Mouse (Mus musculus) cerebellum, adult (tissue): ENCODE measurements around the gene Kptn.

Experiments
- ATAC-seq: cut with Nextera tagmentation; 2 replicates; pipeline ENCODE4 v1.9.2; 2017; ENCODE audit warnings: mild to moderate bottlenecking, moderate library complexity, mixed read lengths; ENCODE audit not compliant: insufficient number of reproducible peaks, low FRiP score, low TSS enrichment

The Kptn gene

GRCm38 (mm10) chr7:16116418-16116817, 3.3 kb upstream of the Kptn start:
- ATAC-seq = no peak

- ATAC-seq = no peak
Measured at GRCm38 (mm10) chr7:16117100-16117499, 2.6 kb upstream of the Kptn start.

DNA sequence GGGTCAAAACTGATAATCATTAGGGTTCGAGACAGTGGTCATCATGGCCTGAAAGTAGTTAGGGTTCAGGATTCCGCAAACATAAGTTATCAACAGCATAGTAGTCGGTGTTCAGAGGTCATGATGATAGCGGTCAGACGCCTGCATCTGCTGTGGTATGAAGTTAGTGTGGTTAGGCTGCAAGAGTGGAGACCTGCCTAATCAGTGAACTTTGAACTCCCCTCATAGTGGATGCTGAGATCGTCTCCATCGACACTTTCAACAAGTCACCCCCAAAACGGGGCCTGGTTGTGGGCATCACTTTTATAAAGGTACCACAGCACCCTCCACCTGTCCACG, 536 bp downstream of the Kptn start:
- ATAC-seq = peak; percentile 15; the same call in 1 of the 2 replicates

DNA sequence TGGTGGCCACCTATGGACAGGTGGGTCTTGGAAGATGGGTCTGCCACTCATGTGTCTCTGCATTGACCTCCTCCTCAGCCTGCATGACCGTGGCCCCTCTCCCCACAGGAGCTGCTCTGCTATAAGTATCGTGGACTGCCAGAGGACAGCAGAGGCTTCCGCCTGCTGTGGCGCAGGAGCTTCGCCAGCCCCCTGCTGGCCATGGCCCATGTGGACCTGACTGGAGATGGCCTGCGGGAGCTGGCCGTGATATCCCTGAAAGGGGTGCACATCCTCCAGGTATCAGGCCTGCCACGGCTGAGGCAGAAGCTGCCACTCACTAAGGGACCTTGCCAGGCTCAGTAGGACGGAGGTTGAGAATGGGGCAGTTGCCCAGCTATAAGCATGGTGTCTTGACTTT, 6.1 kb downstream of the Kptn start:
- no peak for ATAC-seq

DNA sequence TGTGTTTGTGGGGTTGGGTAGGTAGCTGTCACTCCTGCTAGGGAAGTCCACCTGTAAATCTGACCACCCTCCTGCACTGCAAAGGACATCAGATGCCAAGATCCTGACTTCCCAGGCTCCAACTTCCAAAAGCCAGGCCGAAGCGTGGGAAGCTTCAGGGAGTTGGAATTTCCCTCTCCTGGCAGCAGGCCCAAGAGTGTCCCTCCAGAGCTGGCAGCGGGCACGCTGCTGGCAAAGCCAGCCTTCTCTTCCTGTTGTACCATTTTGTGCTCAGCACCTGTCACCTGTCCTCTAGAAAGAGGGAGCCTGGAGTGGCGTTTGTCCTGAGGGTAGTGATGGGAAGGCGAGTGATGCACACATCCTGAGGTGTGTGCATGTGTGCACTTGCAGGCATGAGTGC, 8.6 kb downstream of the Kptn start:
- peak; percentile 41; the same call in 1 of the 2 replicates for ATAC-seq

DNA sequence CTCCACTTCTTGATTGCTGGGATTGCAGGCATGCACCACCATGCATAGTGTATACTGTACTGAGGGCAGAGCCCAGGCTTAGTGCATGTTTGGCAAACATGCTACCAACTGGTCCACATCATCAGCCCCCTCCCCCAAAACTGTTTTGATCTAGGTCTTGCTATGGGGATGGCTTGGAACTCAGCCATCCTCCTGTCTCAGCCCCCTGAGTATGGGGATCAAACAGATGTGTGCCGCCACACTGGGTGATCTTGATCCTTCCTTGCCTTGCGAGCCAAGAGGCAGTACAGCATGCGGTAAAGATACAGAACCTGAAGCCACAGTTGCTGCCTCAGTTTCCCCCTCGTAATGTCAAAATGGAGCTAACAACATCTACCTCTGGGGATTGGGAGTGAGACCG, 9.2 kb downstream of the Kptn start:
- no peak for ATAC-seq

GRCm38 (mm10) chr7:16129421-16129845, 9.7 kb downstream of the Kptn start, which contains the start of gene Slc8a2:
TSS of gene Slc8a2 (plus strand) at chr7:16129826.
- ATAC-seq = peak; percentile 73

DNA sequence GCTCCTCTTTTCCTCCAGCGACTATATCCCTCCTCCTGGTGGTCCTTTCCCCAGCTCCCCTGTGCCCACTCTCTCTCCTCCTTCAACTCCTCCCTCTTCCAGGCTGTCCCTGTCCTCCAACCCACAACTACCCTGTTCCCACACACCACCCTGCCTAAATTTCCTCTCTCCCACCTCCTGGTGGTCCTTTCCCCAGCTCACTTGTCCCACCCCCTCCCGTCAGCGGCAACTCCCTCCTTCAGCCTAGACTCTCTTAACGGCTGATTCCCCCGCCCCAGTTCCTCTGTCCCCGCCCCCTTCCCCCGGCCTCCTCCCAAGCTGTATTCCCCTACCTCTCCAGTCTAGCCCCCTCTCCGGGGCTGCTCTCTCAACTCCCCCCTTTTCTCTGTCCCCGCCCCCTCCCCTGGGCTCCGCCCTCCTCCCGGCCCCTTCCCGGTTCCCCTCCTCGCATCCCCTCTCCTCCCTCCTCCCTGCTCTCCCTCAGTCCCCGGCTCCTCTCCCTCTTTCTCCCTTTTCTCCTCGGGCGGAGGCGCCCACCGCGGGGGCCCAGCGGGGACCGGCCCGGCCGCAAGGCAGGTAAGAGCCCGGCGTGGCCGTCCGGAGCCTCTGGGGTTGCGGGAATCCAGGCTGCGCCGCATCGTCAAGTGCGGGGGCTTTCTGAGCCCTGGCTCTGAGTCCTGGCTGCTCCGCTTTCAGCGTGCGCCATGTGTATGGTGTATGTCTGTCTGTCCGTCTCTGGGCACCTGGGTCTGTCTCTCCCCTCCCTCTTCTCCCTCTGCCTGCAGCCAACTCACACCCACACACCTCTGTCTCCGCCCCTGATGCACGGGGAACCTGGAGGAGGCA, 10.4 kb downstream of the Kptn start:
- ATAC-seq = no peak

GRCm38 (mm10) chr7:16130956-16131634, 11.4 kb downstream of the Kptn start:
- ATAC-seq = no peak

DNA sequence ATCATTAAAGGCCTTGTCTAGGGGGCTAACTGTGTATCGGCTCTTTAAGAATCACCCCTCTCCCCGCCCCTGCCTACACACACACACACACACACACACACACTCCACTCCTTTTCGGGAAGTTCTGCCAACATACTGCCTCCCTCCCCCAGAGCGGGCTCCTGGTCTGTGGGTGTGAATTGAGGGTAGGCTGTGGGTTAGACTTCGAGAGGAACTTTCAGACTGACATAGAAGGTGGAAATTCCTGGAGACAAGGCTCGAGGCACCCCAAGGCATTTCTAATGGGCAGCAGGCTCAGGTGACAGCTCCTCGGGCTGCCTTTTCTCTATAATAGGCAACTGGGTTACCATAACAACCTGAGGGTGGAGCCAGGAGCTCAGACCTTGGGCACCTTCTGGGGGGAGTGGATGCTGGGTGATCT, 12.5 kb downstream of the Kptn start:
- ATAC-seq = no peak

DNA sequence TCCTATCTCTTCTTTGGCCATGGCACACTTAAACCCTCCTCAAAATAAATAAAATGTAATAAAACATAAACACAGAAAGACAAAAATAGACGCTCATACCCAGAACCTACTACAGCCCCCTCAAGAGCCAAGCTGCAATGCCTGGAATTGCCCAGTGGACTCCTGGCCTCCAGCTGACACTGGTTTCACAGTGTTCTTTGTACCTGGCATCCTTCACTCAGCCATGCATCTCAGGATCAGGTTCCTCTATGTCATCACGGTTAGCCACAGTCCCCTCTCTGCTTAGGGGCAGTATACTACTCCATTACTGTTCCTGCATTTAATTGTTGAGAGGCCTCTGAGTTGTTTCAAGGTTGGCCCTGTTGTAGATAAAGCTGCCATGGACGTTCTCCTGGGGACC, 13.2 kb downstream of the Kptn start:
- ATAC-seq = no peak

- no peak for ATAC-seq
Measured at GRCm38 (mm10) chr7:16133691-16134090, 14.0 kb downstream of the Kptn start.

GRCm38 (mm10) chr7:16134951-16135392, 15.3 kb downstream of the Kptn start:
- ATAC-seq = no peak

DNA sequence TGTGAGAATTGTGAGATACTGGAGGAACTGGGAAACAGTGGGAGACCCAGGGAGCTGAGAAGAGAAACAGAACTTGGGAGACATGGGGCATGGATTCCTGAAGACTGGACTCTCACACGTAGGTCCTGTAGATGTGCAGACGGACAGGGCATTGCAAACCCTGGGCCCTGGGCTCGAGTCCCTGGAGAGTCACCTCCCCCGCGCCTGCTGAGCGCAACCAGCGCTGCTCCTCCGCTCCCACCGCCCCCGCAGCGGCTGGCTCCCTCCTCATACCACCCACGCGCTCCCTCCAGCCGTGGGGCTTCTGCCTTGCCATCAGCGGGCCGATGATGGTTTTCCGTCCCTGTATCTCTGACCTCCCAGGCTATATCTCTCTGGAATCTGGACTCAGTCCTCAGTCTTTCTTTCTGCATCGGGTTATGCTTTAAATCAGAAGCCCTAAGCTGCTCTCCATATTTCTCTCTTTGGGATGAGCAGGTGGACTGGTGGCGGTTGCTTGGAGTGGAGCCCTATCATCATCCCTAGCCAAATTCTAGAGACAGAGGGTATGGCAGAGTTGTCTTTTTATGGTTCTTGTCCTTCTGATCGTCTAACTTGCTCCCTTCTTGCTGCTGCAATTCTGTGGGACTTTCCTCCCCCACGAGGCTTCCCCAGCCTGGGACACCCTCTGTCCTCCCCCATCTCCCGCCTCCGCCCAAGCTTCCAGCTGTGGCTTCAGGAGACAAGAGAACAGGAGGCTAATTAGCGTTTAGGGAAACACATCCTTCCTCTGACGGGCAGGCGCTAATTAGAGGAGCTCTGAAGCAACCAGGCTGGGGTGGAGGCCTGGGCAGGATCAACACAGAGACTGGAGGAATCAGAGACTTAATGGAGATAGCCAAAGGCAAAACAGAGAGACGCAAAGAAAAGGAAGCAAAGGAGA, 27.1 kb downstream of the Kptn start:
- no peak; the same call in 1 of the 2 replicates for ATAC-seq

DNA sequence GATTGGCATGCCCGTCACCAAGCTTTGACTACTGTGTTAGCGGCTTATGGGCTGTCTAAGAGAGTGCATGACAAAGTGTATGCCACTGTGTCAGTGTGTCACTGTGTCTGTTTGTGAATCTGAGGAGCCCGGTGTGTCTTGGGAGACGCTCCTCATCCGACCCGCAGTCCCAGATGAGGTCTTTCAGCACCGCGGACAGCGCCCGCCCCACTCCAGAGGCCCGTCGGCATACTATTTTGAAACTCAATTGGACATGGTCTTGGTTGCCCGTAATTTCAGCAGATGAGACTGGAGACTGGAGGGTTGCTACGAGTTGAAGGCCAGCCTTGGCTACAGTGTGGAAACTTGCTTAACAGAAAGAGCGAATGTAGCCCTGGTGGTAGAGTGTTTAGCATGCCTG, 27.9 kb downstream of the Kptn start:
- no peak for ATAC-seq

- ATAC-seq = peak; percentile 86
Measured at GRCm38 (mm10) chr7:16149241-16149640, 29.5 kb downstream of the Kptn start.

DNA sequence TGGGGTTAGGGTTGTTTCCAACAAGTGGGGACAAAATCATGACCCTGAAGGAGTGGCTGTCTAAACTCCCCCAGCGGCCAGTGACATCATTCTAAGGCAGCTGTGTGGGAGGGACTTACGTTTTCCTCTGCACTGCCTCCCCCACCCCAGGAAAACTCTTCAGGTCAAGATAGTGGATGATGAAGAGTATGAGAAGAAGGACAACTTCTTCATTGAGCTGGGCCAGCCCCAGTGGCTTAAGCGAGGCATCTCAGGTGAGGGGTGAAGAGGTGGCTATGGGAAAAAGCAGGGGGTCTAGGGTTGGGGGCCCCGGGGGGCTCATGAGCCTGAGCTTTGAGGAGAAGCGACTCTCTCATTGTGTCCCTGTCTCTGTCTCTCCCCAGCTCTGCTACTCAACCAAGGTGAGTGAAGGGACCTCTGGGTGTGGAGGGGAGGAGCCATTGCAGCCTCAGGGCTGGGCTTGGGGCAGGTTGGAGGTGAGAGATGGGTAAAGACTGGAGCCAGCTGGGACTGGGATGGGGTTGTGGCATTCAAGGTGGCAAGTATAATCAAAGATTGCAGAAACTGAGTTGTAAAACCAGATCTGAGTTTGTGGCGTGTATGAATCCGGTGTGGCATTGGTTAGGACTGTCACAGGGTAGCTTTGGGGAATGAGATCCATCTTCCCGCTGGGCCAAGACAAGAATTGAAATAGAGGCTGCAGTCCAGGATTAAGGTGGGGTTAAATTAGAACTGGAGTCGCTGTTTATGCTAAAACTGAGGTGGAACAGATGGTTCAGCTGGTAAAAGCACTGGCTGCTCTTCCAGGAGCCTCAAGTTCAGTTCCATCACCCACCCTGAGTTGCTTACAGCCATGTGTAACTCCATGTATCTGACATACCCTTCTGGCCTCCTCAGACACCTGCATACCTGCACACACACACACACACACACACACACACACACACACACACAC, 30.8 kb downstream of the Kptn start:
- no peak for ATAC-seq

DNA sequence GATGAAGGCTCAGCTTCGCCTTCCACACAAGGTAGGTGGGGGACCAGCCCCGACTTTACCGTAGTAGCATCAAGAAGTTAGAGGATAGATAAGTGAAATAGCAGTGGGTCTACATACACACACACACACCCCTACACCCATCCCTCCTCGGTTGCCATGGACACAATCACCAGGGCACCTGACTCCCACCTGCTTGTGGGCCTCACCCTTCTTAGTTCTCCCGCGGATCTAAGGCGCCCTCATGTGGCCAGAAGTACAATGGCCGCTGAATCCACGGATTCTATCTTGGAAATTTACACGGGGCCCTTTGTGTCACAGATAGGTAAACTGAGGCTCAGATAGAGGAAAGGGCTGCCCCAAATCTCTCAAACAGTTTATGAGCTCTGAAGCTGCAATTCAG, 33.8 kb downstream of the Kptn start:
- ATAC-seq = 0 out of 2 replicates have a peak, but pooled peaks have one; percentile 38

- ATAC-seq = no peak
Measured at GRCm38 (mm10) chr7:16155132-16155872, 35.6 kb downstream of the Kptn start.
